Mouse (Mus musculus): ENCODE results near the gene Evi5l. TPM values are rescaled to one million over a fixed set of nuclear protein-coding genes. Genes with fewer than 3 reads are reported as not detected.
A peak's percentile ranks its signal among the peaks of the same experiment; 100 is the strongest.

Gene Evi5l
- polyA plus RNA-seq, 1 experiment from 2014 or later = 117 TPM

DNA sequence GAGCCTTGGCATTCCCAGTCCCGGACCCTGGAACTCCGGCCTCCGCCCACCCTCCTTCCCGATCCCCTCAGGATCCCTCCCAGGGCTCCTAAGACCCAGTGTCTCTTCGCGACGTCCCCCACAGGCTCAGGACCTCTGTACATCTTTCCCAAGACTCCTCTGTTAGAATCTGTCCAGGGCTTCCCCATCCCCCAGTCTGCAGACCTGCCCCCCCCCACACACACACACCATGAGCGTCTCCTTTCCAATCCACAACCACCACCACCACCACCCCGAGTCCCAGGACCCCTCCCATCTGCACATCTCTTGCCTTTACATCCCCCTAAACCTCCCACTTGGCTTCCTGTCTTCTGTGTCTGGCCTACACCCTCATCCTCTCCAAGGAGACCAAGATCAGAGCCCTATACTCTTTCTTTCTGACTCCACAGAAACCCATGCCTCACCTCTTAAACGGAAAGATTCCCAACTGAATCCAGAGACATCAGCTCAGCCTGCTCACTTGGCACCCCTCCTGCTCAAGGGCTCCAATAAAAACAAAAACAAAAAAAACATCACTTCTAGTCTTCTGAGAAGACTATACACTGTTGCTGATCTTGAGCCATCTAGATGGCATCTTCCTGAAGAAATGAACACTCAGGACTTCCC is 636 bp downstream of the Evi5l start:
- Histone ChIP-seq H3K27me3 (replicated peaks; ENCODE audit: control insufficient read depth, insufficient read depth, low read length) (no peaks in the 10 kb centered on the region), H3K9ac (replicated peaks; ENCODE audit: low read depth, low read length) (peak overlapping the region; percentile 94), H3K9me3 (ENCODE audit: control insufficient read depth, low read length) (no peaks in the 10 kb centered on the region), H3K4me1 (replicated peaks; ENCODE audit: control insufficient read depth, insufficient read depth, low read length) (peaks cover 39% of the 10 kb centered on the region), H3K4me2 (ENCODE audit: low read length) (peak overlapping the region; percentile 61), H3K4me3 (replicated peaks; ENCODE audit: low read length) (peak overlapping the region; percentile 94), H3K36me3 (ENCODE audit: control insufficient read depth, insufficient read depth) (peaks cover 3% of the 10 kb centered on the region; the same call in 1 of the 2 replicates), H3K27ac (ENCODE audit: low read length) (peak overlapping the region; percentile 23; the same call in 1 of the 2 replicates)
- peak; percentile 1; the same call in 1 of the 2 replicates for ATAC-seq
- WGBS = 7% methylated on average over 10 of the region's 10 CpGs

DNA sequence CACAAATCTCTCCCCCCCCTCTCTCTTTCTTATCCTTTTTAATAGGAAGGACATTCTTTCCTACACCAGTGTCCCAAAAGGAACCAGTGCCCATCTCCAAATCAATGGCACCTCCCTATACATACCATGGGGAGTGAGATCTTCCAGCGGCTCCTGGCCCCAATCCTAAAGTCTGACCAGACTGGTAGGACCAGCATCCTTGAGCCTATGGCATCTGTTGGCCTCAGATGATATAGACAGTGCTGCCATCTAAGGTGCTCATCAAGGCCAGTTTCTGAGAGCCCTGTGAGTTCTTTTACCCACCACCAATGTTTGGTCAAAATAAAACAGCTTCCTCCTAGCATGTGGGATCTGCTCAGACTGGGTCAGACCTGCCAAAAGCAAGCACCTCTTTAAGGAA is 1.6 kb downstream of the Evi5l start:
- Histone ChIP-seq H3K27ac (ENCODE audit: low read length) (no peak overlapping the region), H3K36me3 (ENCODE audit: control insufficient read depth, insufficient read depth) (peaks cover 3% of the 10 kb centered on the region; the same call in 1 of the 2 replicates), H3K4me3 (replicated peaks; ENCODE audit: low read length) (no peak overlapping the region), H3K4me1 (replicated peaks; ENCODE audit: control insufficient read depth, insufficient read depth, low read length) (peaks cover 39% of the 10 kb centered on the region), H3K27me3 (replicated peaks; ENCODE audit: control insufficient read depth, insufficient read depth, low read length) (no peaks in the 10 kb centered on the region), H3K9ac (replicated peaks; ENCODE audit: low read depth, low read length) (no peak overlapping the region), H3K9me3 (ENCODE audit: control insufficient read depth, low read length) (no peaks in the 10 kb centered on the region), H3K4me2 (ENCODE audit: low read length) (peak overlapping the region; percentile 61)
- WGBS = 87% methylated on average over 1 of the region's 1 CpGs
- no peak for ATAC-seq

DNA sequence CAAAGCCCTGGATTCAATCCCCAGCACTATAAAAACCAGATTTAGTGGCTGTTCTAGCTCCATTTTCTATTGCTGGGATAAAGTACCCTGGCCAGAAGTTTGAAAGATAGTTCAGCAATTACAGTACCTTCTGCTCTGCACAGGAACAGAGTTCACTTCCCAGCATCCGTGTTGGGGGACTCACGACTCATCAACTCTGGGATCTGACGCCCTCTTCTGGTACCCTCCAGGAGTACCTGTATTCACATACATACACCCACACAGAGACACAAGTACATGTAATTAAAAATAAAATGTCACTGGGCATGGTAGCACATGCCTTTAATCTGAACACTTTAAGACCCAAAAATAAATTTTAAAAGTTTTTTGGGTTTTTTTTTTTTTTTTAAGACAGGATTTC is 6.1 kb downstream of the Evi5l start:
- H3K36me3 ChIP-seq (ENCODE audit: control insufficient read depth, insufficient read depth) = peaks cover 13% of the 10 kb centered on the region
- no peaks in the 10 kb centered on the region for H3K9me3 ChIP-seq (ENCODE audit: control insufficient read depth, low read length)
- H3K9ac ChIP-seq (replicated peaks; ENCODE audit: low read depth, low read length) = no peak overlapping the region
- no peak for ATAC-seq
- no peak overlapping the region for H3K4me3 ChIP-seq (replicated peaks; ENCODE audit: low read length)
- H3K4me1 ChIP-seq (replicated peaks; ENCODE audit: control insufficient read depth, insufficient read depth, low read length) = peaks cover 30% of the 10 kb centered on the region
- no peak overlapping the region for H3K27ac ChIP-seq (ENCODE audit: low read length)
- H3K27me3 ChIP-seq (replicated peaks; ENCODE audit: control insufficient read depth, insufficient read depth, low read length) = no peaks in the 10 kb centered on the region
- 80% methylated on average over 3 of the region's 3 CpGs for WGBS
- no peak overlapping the region for H3K4me2 ChIP-seq (ENCODE audit: low read length)

DNA sequence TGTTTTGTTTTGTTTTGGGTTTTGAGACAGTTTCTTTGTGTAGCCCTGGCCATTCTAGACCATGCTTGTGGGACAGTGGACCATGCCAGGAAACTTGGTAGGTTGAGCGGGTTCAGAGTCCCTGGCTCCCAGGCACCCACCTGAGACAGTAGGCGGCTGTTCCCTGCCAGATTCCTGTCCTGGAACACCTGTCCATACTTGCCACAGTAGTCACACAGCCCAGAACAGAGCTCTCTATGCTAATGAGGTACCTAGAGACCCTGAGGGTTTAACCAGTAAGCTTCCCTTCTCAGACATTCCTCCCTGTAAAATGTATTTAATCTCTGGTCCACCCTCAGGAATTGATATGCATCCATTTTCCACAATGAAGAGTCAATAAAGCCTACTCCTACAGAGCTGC is 7.7 kb downstream of the Evi5l start:
- Histone ChIP-seq H3K9me3 (ENCODE audit: control insufficient read depth, low read length) (no peaks in the 10 kb centered on the region), H3K4me3 (replicated peaks; ENCODE audit: low read length) (no peak overlapping the region), H3K36me3 (ENCODE audit: control insufficient read depth, insufficient read depth) (peaks cover 15% of the 10 kb centered on the region), H3K27ac (ENCODE audit: low read length) (no peak overlapping the region), H3K4me1 (replicated peaks; ENCODE audit: control insufficient read depth, insufficient read depth, low read length) (peaks cover 15% of the 10 kb centered on the region), H3K27me3 (replicated peaks; ENCODE audit: control insufficient read depth, insufficient read depth, low read length) (no peaks in the 10 kb centered on the region), H3K9ac (replicated peaks; ENCODE audit: low read depth, low read length) (no peak overlapping the region), H3K4me2 (ENCODE audit: low read length) (no peak overlapping the region)
- ATAC-seq = no peak
- 57% methylated on average over 2 of the region's 2 CpGs for WGBS

DNA sequence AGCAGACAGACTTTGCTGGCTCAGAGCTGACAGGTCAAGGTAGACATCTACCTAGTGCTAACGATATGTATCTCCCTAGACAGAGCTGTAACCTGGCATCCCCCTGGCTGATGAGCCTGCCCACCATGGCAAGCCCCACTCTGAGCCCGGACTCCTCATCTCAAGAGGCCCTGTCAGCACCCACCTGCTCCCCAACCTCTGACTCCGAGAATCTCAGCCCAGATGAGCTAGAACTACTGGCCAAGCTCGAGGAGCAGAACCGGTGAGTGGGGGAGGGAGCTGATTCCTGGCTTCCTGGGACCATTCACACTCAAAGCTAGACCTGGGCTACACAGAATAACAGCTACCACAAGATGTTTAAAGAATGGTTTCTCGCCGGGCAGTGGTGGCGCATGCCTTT is 17.0 kb downstream of the Evi5l start:
- H3K27ac ChIP-seq (ENCODE audit: low read length) = no peak overlapping the region
- H3K4me3 ChIP-seq (replicated peaks; ENCODE audit: low read length) = no peak overlapping the region
- WGBS = 82% methylated on average over 8 of the region's 8 CpGs
- no peak overlapping the region for H3K4me2 ChIP-seq (ENCODE audit: low read length)
- no peak for ATAC-seq
- H3K9ac ChIP-seq (replicated peaks; ENCODE audit: low read depth, low read length) = no peak overlapping the region
- H3K4me1 ChIP-seq (replicated peaks; ENCODE audit: control insufficient read depth, insufficient read depth, low read length) = no peaks in the 10 kb centered on the region
- peaks cover 29% of the 10 kb centered on the region for H3K36me3 ChIP-seq (ENCODE audit: control insufficient read depth, insufficient read depth)
- H3K9me3 ChIP-seq (ENCODE audit: control insufficient read depth, low read length) = no peaks in the 10 kb centered on the region
- no peaks in the 10 kb centered on the region for H3K27me3 ChIP-seq (replicated peaks; ENCODE audit: control insufficient read depth, insufficient read depth, low read length)

DNA sequence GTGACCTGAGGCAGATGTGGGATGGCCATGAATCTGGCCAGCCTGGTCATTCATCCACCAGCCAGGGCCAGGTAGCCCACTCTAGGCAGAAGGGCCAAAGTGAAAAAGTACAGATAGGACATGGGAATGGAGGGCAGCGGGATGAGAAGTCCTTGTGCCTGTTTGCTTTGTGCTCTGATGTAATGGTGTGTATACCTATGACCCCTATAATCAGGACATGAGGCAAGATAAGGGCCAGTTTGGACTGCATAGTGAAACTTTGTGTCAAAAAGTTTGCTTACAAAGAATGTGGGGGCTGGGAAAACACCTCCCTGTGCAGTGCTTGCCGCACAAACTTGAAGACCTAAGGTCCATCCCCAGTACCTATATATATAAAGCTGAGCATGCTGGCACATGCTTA is 19.8 kb downstream of the Evi5l start:
- no peaks in the 10 kb centered on the region for H3K27me3 ChIP-seq (replicated peaks; ENCODE audit: control insufficient read depth, insufficient read depth, low read length)
- no peak overlapping the region for H3K4me3 ChIP-seq (replicated peaks; ENCODE audit: low read length)
- no peak overlapping the region for H3K4me2 ChIP-seq (ENCODE audit: low read length)
- WGBS = 97% methylated on average over 2 of the region's 2 CpGs
- peaks cover 35% of the 10 kb centered on the region for H3K36me3 ChIP-seq (ENCODE audit: control insufficient read depth, insufficient read depth)
- no peak for ATAC-seq
- no peak overlapping the region for H3K9ac ChIP-seq (replicated peaks; ENCODE audit: low read depth, low read length)
- H3K9me3 ChIP-seq (ENCODE audit: control insufficient read depth, low read length) = no peaks in the 10 kb centered on the region
- H3K27ac ChIP-seq (ENCODE audit: low read length) = no peak overlapping the region
- no peaks in the 10 kb centered on the region for H3K4me1 ChIP-seq (replicated peaks; ENCODE audit: control insufficient read depth, insufficient read depth, low read length)

DNA sequence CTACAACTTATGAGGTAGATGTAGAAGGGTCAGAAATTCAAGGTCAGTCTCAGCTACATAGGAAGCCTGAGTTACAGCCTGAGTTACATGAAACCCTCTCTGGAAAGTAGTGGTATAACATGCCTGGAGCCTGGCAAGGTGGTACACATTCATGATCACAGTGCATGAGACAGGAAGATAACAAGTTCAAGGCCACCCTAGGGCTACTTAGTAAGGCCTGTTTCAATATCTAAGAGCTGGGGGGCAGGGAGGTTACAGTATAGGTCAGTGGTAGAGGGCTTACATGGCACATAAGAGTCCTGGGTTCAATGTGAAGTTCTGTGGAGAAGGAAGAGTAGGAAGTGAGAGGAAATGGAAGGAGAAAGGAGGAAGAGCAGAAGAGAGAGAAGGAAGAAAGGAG is 22.2 kb downstream of the Evi5l start:
- ATAC-seq = no peak
- Histone ChIP-seq H3K4me2 (ENCODE audit: low read length) (no peak overlapping the region), H3K4me3 (replicated peaks; ENCODE audit: low read length) (no peak overlapping the region), H3K9ac (replicated peaks; ENCODE audit: low read depth, low read length) (no peak overlapping the region), H3K27ac (ENCODE audit: low read length) (no peak overlapping the region), H3K4me1 (replicated peaks; ENCODE audit: control insufficient read depth, insufficient read depth, low read length) (peaks cover 16% of the 10 kb centered on the region), H3K9me3 (ENCODE audit: control insufficient read depth, low read length) (no peaks in the 10 kb centered on the region), H3K27me3 (replicated peaks; ENCODE audit: control insufficient read depth, insufficient read depth, low read length) (no peaks in the 10 kb centered on the region), H3K36me3 (ENCODE audit: control insufficient read depth, insufficient read depth) (peaks cover 36% of the 10 kb centered on the region)

DNA sequence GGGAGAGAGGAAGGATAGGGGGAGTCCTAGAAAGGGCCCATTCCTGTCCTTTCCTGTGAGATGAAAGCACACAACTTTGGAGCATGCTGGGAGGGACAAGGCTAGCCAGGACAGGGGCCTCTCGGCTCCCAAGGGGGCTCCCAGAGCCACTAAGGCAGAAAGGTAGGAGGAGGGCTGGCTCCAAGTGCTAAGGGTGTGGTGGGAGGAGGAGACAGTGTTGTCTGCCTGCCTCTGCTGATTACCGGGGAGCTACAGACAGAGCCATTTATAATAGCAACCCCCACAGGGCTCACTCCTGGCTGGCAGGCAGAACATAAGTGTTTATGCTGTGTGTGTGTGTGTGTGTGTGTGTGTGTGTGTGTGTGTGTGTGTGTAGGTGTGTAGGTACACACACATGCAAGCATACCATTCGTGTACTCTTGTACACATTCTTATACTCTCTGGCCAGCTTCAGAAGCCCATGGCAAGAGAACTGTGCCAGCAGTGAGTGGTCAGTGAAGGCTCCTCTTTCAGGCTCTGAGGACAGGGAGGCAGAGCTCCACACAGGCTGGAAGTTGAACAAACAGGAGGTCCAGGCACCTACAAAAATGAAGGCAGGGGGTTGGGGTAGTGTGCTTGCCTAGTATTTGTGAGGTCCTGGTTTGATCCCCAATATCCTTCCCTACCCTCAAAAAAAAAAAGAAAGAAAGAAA is 22.8 kb downstream of the Evi5l start:
- WGBS = 37% methylated on average over 3 of the region's 3 CpGs
- no peak for ATAC-seq
- Histone ChIP-seq H3K9ac (replicated peaks; ENCODE audit: low read depth, low read length) (no peak overlapping the region), H3K9me3 (ENCODE audit: control insufficient read depth, low read length) (no peaks in the 10 kb centered on the region), H3K27me3 (replicated peaks; ENCODE audit: control insufficient read depth, insufficient read depth, low read length) (no peaks in the 10 kb centered on the region), H3K4me1 (replicated peaks; ENCODE audit: control insufficient read depth, insufficient read depth, low read length) (peaks cover 16% of the 10 kb centered on the region), H3K4me3 (replicated peaks; ENCODE audit: low read length) (no peak overlapping the region), H3K27ac (ENCODE audit: low read length) (no peak overlapping the region), H3K4me2 (ENCODE audit: low read length) (no peak overlapping the region), H3K36me3 (ENCODE audit: control insufficient read depth, insufficient read depth) (peaks cover 34% of the 10 kb centered on the region)

DNA sequence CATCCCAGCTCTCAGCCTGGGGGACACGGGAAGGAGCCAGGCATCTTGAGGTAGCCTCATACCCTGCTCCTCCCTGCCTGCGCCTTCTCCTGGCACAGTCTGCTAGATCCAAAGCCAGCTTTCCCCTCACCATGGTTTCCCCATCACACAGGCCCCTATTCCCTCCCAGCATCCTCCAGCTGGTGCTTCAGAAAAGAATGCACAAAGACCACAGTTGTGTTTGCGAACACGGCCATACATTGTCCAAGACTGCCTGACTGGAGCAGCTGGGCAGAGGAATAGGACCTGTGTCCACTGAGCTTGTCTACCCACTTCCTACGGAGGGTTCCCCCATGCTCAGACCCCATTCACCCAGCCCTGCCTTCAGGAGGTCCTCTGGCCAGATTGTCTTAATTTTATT is 25.9 kb downstream of the Evi5l start:
- H3K4me3 ChIP-seq (replicated peaks; ENCODE audit: low read length) = no peak overlapping the region
- no peak overlapping the region for H3K9ac ChIP-seq (replicated peaks; ENCODE audit: low read depth, low read length)
- peak; percentile 66 for ATAC-seq
- WGBS = 31% methylated on average over 5 of the region's 5 CpGs
- peak overlapping the region; percentile 68 for H3K27ac ChIP-seq (ENCODE audit: low read length)
- H3K27me3 ChIP-seq (replicated peaks; ENCODE audit: control insufficient read depth, insufficient read depth, low read length) = no peaks in the 10 kb centered on the region
- H3K4me1 ChIP-seq (replicated peaks; ENCODE audit: control insufficient read depth, insufficient read depth, low read length) = peaks cover 16% of the 10 kb centered on the region
- no peaks in the 10 kb centered on the region for H3K9me3 ChIP-seq (ENCODE audit: control insufficient read depth, low read length)
- peaks cover 16% of the 10 kb centered on the region; the same call in 1 of the 2 replicates for H3K36me3 ChIP-seq (ENCODE audit: control insufficient read depth, insufficient read depth)
- H3K4me2 ChIP-seq (ENCODE audit: low read length) = no peak overlapping the region
